Mouse (Mus musculus): Measurements from ENCODE around the gene Atp6v0d1.

Atp6v0d1 gene

GRCm38 (mm10) chr8:105504617-105505016, 61.2 kb downstream of the Atp6v0d1 start:
- DNase-seq (ENCODE audit: extremely low spot score) = no peak

- no peak for DNase-seq (ENCODE audit: extremely low spot score)
These were observed 66.1 kb downstream of the Atp6v0d1 start for GRCm38 (mm10) chr8:105499787-105500186.

- peak; percentile 91 for DNase-seq (ENCODE audit: extremely low spot score)
These were observed 69.2 kb downstream of the Atp6v0d1 start, which contains the start of gene Zdhhc1 for GRCm38 (mm10) chr8:105496439-105497180. Gene Zdhhc1, minus strand, starts transcription at chr8:105496902.

- no peak for DNase-seq (ENCODE audit: extremely low spot score)
These were observed 70.2 kb downstream of the Atp6v0d1 start for GRCm38 (mm10) chr8:105495350-105496302.

GRCm38 (mm10) chr8:105494566-105494965, 71.3 kb downstream of the Atp6v0d1 start:
- DNase-seq (ENCODE audit: extremely low spot score) = no peak

GRCm38 (mm10) chr8:105493495-105493894, 72.4 kb downstream of the Atp6v0d1 start:
- no peak for DNase-seq (ENCODE audit: extremely low spot score)

GRCm38 (mm10) chr8:105489281-105489680, 76.6 kb downstream of the Atp6v0d1 start:
- no peak for DNase-seq (ENCODE audit: extremely low spot score)

- no peak for DNase-seq (ENCODE audit: extremely low spot score)
These were observed 77.8 kb downstream of the Atp6v0d1 start for GRCm38 (mm10) chr8:105488082-105488481.

GRCm38 (mm10) chr8:105484392-105484791, 81.5 kb downstream of the Atp6v0d1 start:
- peak; percentile 85 for DNase-seq (ENCODE audit: extremely low spot score)

- DNase-seq (ENCODE audit: extremely low spot score) = no peak
These were observed 81.8 kb downstream of the Atp6v0d1 start for GRCm38 (mm10) chr8:105484030-105484368.

GRCm38 (mm10) chr8:105483212-105484029, 82.4 kb downstream of the Atp6v0d1 start:
- DNase-seq (ENCODE audit: extremely low spot score) = peak; percentile 65

GRCm38 (mm10) chr8:105482123-105482522, 83.7 kb downstream of the Atp6v0d1 start:
- DNase-seq (ENCODE audit: extremely low spot score) = no peak

- DNase-seq (ENCODE audit: extremely low spot score) = peak; percentile 47
These were observed 84.4 kb downstream of the Atp6v0d1 start for GRCm38 (mm10) chr8:105481453-105481852.

GRCm38 (mm10) chr8:105481013-105481412, 84.8 kb downstream of the Atp6v0d1 start:
- no peak for DNase-seq (ENCODE audit: extremely low spot score)

- DNase-seq (ENCODE audit: extremely low spot score) = no peak
These were observed 88.1 kb downstream of the Atp6v0d1 start for GRCm38 (mm10) chr8:105477792-105478191.

- peak; percentile 71 for DNase-seq (ENCODE audit: extremely low spot score)
These were observed 89.0 kb downstream of the Atp6v0d1 start for GRCm38 (mm10) chr8:105476628-105477413.

GRCm38 (mm10) chr8:105476161-105476560, 89.7 kb downstream of the Atp6v0d1 start:
- DNase-seq (ENCODE audit: extremely low spot score) = no peak

GRCm38 (mm10) chr8:105475742-105476141, 90.1 kb downstream of the Atp6v0d1 start:
- DNase-seq (ENCODE audit: extremely low spot score) = no peak

GRCm38 (mm10) chr8:105475254-105475653, 90.6 kb downstream of the Atp6v0d1 start:
- no peak for DNase-seq (ENCODE audit: extremely low spot score)

GRCm38 (mm10) chr8:105474680-105475079, 91.2 kb downstream of the Atp6v0d1 start:
- no peak for DNase-seq (ENCODE audit: extremely low spot score)

Data from embryo, embryonic 9.5 days (tissue).